Mouse (Mus musculus) layer of hippocampus, adult 6 months (tissue): Measurements from ENCODE around the gene Cd320. TPM values are rescaled to one million over a fixed set of nuclear protein-coding genes. Genes with fewer than 3 reads are reported as not detected.

Experiments used
- long read RNA-seq, 2 experiments: library from polyadenylated mRNA; unstranded; transcript quantifications; one replicate each; pipeline ENCODE4 v2.0.0; 2019 to 2020
- microRNA-seq: library from miRNA; unstranded; fragments of <30 nt; microRNA quantifications from one replicate; pipeline ENCODE4 v1.2.0, GENCODE M21; 2020
- polyA plus RNA-seq: library from polyadenylated mRNA; unstranded; fragments of <200 nt; fragmentation: Nextera tagmentation; gene quantifications from 2 replicates; pipeline ENCODE4 v1.2.3, GENCODE M21; 2021

Gene Cd320
- 51.3 and 62.0 TPM in 2 replicates for polyA plus RNA-seq
- long read RNA-seq, experiment 1, transcript Cd320-201 (5 exons, 2,209 nt), result major isoform, 36 of 44 reads
- long read RNA-seq, experiment 1, partial matches to known transcripts, result 5 of 44 reads
- long read RNA-seq, experiment 1, other reads (novel, unspliced or antisense), result 2 of 44 reads
- long read RNA-seq, experiment 2, transcript Cd320-201 (5 exons, 2,209 nt), result major isoform, 44 of 48 reads
- long read RNA-seq, experiment 2, partial matches to known transcripts, result 1 of 48 reads
- long read RNA-seq, experiment 2, other reads (novel, unspliced or antisense), result 2 of 48 reads

DNA sequence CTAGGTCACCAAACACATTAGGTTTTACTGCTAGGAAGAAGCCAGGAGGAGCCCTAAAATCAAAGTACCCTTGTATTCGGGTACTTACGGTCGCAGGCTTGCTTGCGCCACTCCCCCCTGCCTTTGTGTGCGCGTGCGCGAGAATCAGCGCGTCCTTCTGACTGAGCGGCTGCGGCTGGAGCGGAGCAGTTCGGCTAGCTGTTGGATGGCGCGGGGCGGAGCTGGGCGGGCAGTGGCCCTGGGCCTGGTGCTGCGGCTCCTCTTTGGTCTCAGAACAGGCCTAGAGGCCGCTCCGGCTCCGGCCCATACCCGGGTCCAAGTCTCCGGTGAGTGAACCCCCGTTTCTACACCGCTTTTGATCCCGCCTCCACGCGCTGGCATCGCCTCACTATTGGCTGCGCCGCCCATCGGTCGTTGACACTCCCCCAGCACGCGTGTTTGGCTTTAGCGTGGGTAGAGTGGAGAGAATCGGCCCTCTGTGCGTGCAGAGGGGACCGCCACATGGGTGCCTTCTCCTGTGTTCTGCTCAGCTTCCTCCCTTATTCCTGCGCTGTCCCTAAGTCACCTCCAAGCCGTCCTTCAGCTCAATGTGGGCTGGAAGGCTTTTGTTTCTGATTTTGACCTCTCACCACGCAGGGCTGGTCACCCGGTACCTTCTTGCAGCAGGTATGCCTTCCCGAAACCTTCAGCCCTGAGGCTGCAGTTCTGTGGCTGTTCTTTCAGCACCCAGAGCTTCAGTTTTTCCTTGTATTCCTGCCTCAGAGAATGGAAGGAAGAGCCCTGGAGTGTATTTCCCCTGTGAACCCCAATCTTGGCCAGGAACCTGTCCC lies at the start of gene Cd320:
Cd320 (plus strand) TSS at position 126 of the 830 bp plus-strand sequence.

DNA sequence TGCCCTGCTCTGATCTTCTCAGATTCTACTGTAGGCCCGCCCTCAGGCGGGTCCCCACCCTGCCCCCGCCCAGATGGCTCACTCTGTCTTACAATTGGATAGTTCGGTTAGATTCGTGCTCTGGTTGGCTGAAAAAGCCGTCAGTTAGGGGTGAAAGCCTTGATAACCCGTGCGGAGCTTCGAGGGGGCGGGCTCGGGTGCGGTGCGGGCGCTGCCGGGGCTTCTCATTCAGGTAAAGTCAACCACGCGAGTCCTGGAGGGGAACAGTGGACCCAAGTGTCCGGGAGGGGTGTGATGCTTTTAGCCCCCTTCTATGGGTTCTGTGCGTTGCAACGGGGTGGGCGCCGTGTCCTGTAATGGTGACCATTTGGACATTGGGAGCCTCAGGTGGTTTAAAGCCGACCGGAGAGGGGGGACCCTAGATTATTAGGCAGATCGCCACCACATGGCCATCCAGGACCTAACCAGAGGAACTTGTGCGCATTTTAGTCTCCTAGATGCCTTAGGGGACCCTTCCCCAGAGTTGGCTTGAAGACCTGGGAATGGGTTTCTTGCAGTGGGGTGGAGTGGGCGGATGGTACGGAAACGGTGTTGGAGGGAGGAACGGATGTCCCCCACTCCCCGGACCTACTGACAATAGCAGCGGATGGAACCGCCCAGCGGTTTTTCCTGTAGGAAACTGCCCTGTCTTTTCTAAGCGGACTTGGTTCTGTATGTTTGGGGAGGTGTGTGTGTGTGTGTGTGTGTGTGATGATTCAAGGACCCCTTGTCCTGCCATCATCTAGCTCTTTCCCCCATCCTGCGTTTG lies 32.4 kb upstream of the Cd320 start, which contains the start of gene Kank3:
Kank3 (plus strand) TSS at position 186 of the 808 bp plus-strand sequence.

DNA sequence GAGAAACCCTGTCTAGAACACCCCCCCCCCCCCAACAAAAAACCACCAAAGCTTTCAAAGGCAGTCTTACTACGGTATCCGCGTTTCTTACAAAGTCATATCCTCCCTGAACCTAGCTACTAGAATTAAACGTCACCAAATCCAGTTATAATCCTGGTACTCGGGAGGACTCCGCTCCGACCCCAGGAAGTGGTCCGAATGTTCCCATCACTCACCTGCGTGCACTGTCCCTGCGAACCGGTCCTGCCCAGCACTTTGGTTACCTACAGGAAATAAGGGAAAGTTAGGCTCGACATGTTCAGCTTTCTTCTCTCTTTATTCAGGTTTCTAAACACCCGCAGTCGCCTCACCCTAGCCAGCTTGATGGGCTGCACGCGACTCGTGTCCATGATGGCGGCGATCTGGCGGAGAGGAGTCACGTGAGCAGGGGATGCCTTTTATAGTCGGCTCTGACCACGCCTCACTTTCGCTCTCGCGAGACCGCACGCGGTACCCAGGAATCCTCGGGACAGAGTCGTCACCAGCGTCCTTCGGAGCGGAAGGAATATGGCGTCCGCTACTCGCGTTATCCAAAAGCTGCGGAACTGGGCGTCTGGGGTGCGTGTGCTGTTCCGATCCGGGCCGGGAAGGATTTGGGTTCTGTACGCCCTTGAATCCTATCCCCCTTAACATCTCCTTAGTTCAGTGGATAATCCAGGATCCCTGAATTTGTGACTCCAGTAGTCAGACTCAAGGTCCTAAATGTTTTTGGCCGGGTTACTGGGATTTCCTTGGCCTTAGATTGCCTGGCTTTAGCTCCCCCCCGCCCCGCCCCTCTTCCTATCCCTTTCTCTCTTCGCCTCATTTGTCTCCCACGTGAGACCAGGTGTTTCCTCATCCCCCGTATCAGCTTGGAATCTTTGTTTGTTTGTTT lies 18.6 kb upstream of the Cd320 start, which contains the start of the genes Rps28 and Ndufa7:
Rps28 (minus strand) TSS at position 479 of the 913 bp plus-strand sequence.
Ndufa7 (plus strand) TSS at position 489 of the 913 bp plus-strand sequence.

DNA sequence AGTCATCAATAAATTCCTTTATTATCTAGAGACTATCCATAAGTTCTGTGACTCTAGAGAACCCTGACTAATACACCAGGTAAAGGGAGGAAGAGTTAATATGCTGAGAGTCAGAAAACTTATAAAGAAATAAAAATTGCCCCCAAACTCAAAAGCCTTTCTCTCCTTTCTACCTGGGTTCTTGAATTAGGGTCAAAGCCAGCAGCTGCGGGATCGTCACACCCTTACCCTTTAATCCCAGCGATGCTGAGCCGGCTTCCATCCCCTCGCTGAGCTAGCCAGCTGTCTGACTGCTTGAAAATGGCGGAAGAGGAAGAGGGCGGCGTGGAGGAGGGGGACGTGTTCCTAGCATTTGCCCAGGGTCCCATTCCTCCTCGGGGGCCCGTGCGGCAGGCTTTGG lies 30.6 kb downstream of the Cd320 start, which contains the start of gene Gm7029:
Gm7029 (plus strand) TSS at position 301 of the 400 bp plus-strand sequence.

DNA sequence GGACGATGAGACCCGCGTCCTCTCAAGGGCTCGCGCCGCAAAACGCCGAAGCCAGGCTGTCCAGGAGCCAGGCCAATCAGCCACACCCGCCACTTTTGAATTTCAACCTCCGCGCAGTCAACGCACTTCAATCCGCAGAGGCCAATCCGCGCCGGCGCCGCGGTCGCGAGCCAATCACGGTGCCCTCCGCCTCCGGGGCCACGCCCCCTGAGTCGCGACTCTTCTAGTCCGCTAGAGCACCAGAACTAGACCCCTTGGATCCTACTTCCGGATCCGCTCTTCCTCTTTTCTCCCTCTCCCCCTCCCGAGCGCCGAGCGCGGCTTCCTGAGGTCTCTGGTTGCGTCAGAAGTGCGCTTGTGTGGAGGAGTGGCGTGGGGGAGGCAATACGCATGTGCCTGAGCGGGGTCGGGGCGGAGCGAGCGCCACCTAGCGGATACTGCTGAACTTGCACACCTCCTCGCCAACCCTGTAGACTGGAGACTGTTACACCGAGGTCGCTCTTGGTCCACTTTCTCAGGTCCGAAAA lies 47.7 kb downstream of the Cd320 start, which contains the start of gene Kifc1:
Kifc1 (minus strand) TSS at position 129 of the 527 bp plus-strand sequence.

Small RNA genes within 50 kb of the gene (microRNA-seq; reads per million reads assigned to microRNA genes)
- not detected for gene Gm27740

Other genes with a start within 250 kb of the Cd320 start
- 34.0 and 41.5 TPM in 2 replicates for gene Zfp414, start 214.0 kb upstream of the Cd320 start, polyA plus RNA-seq
- gene Pram1, start 205.0 kb upstream of the Cd320 start, polyA plus RNA-seq, result 0.09 TPM in 1 of 2 replicates, not detected in the other
- 45.8 and 55.2 TPM in 2 replicates for gene Hnrnpm, start 156.2 kb upstream of the Cd320 start, polyA plus RNA-seq
- 33.7 and 36.0 TPM in 2 replicates for gene March2, start 124.4 kb upstream of the Cd320 start, polyA plus RNA-seq
- 642 and 757 TPM in 2 replicates for gene Rab11b, start 82.6 kb upstream of the Cd320 start, polyA plus RNA-seq
- gene Angptl4, start 61.3 kb upstream of the Cd320 start, polyA plus RNA-seq, result 4.1 and 4.8 TPM in 2 replicates
- 18.6 and 21.5 TPM in 2 replicates for gene Kank3, start 32.6 kb upstream of the Cd320 start, polyA plus RNA-seq
- 3,625 and 3,721 TPM in 2 replicates for gene Rps28, start 18.5 kb upstream of the Cd320 start, polyA plus RNA-seq
- gene Ndufa7, start 18.5 kb upstream of the Cd320 start, polyA plus RNA-seq, result 965 and 1,137 TPM in 2 replicates
- gene Gm7029, start 30.7 kb downstream of the Cd320 start, polyA plus RNA-seq, result not detected in 2 replicates
- 0.51 TPM in 1 of 2 replicates, not detected in the other for gene Kifc1, start 47.6 kb downstream of the Cd320 start, polyA plus RNA-seq
- gene Platr17, start 62.0 kb downstream of the Cd320 start, polyA plus RNA-seq, result 0.60 and 0.75 TPM in 2 replicates
- gene Daxx, start 66.3 kb downstream of the Cd320 start, polyA plus RNA-seq, result 18.8 and 19.0 TPM in 2 replicates
- 28.3 and 30.0 TPM in 2 replicates for gene Tapbp, start 72.8 kb downstream of the Cd320 start, polyA plus RNA-seq
- gene Zbtb22, start 72.8 kb downstream of the Cd320 start, polyA plus RNA-seq, result 4.5 and 4.6 TPM in 2 replicates
- 4.3 and 4.4 TPM in 2 replicates for gene Rgl2, start 86.5 kb downstream of the Cd320 start, polyA plus RNA-seq
- 105 and 106 TPM in 2 replicates for gene Pfdn6, start 97.3 kb downstream of the Cd320 start, polyA plus RNA-seq
- gene Wdr46, start 97.6 kb downstream of the Cd320 start, polyA plus RNA-seq, result 5.0 and 6.5 TPM in 2 replicates
- gene B3galt4, start 108.4 kb downstream of the Cd320 start, polyA plus RNA-seq, result 2.0 and 2.1 TPM in 2 replicates
- gene Vps52, start 112.7 kb downstream of the Cd320 start, polyA plus RNA-seq, result 48.0 and 48.1 TPM in 2 replicates
- 812 and 816 TPM in 2 replicates for gene Rps18, start 112.9 kb downstream of the Cd320 start, polyA plus RNA-seq
- gene H2-K1, start 157.3 kb downstream of the Cd320 start, polyA plus RNA-seq, result 37.2 and 44.8 TPM in 2 replicates
- 3.7 TPM in 2 replicates for gene Ring1, start 181.6 kb downstream of the Cd320 start, polyA plus RNA-seq
- 42.0 and 44.5 TPM in 2 replicates for gene H2-Ke6, start 185.0 kb downstream of the Cd320 start, polyA plus RNA-seq
- gene Slc39a7, start 188.6 kb downstream of the Cd320 start, polyA plus RNA-seq, result 68.1 and 70.9 TPM in 2 replicates
- 10.4 and 11.9 TPM in 2 replicates for gene Rxrb, start 188.7 kb downstream of the Cd320 start, polyA plus RNA-seq
- gene Col11a2, start 196.3 kb downstream of the Cd320 start, polyA plus RNA-seq, result 0.26 and 0.31 TPM in 2 replicates
- 1.9 TPM in 2 replicates for gene H2-Oa, start 249.2 kb downstream of the Cd320 start, polyA plus RNA-seq